Comparison of ENCODE assay signal across 8 mouse cellular contexts in genomic region chr5:142816811-142817523, GRCm38 (mm10). TPM values are rescaled to one million over a fixed set of nuclear protein-coding genes. Genes with fewer than 3 reads are reported as not detected.
DNase-seq lines count a peak whose midpoint lies in the region; ATAC-seq and TF ChIP-seq lines count a peak whose summit lies in the region.

No protein-coding gene starts in this region.

- no peaks in the 10 kb centered on the region for H3K36me3 ChIP-seq in CH12.LX (replicated peaks in 1 of 2; ENCODE audit: control insufficient read depth in 1 of 2, insufficient read depth in 1 of 2, low read length in 1 of 2)
- H3K36me3 ChIP-seq in forebrain, embryonic 15.5 days, result no peaks in the 10 kb centered on the region
- no peaks in the 10 kb centered on the region for H3K36me3 ChIP-seq in lung, embryonic 16.5 days (ENCODE audit: control insufficient read depth, insufficient read depth, low read length)

- in situ Hi-C loops in CH12.LX (cut with MboI; ENCODE audit: low pct_ligation_motif_present, low pct_unique_long_range_greater_than_20kb, low sequenced_read_pairs), result loop anchor here (10.0 kb wide), 1 partner anchor 52 kb away; no protein-coding TSS in a partner anchor

- peak overlapping the region; percentile 65; the same call in 1 of the 2 replicates for H3K4me2 ChIP-seq in CH12.LX (ENCODE audit: insufficient read depth, low read depth, poor library complexity, severe bottlenecking)
- peak overlapping the region; percentile 95 for H3K4me2 ChIP-seq in forebrain, embryonic 15.5 days (replicated peaks)
- peak overlapping the region; percentile 59 for H3K4me2 ChIP-seq in lung, embryonic 16.5 days (ENCODE audit: low read depth, low read length)

- no peak for ATAC-seq in forebrain, embryonic 15.5 days (replicated peaks)
- ATAC-seq in lung, embryonic 16.5 days (ENCODE audit: low read depth), result no peak

- H3K4me3 ChIP-seq in CH12.LX (replicated peaks in 1 of 3; ENCODE audit: low read depth in 2 of 3, low read length in 2 of 3, poor library complexity in 1 of 3), result peak overlapping the region; percentile 57 to 78 (median 63)
- H3K4me3 ChIP-seq in forebrain, embryonic 15.5 days, result peak overlapping the region; percentile 87
- peak overlapping the region; percentile 93 for H3K4me3 ChIP-seq in lung, embryonic 16.5 days (ENCODE audit: low read length)

- no peak for TF ChIP-seq POLR2A in CH12.LX (IDR thresholded peaks at IDR 0.05; ENCODE audit: low read depth, low read length)

- TF ChIP-seq CTCF in CH12.LX (conservative IDR thresholded peaks at IDR 0.05 in 1 of 2, IDR thresholded peaks at IDR 0.05 in 1 of 2; ENCODE audit: low read depth in 2 of 2, low read length in 2 of 2), result no peak

- under 1% methylated on average over 70 of the region's 71 CpGs for WGBS in forebrain, embryonic 15.5 days
- under 1% methylated on average over 67 of the region's 71 CpGs for WGBS in lung, embryonic 16.5 days

- dilution Hi-C loops in CH12.LX (cut with MboI; ENCODE audit: extremely low pct_ligation_motif_present, extremely low pct_unique_long_range_greater_than_20kb, low sequenced_read_pairs), result no loop called here

- H3K9ac ChIP-seq in CH12.LX (ENCODE audit: insufficient read depth, low read depth), result peak overlapping the region; percentile 47
- H3K9ac ChIP-seq in forebrain, embryonic 15.5 days (replicated peaks), result peak overlapping the region; percentile 100
- peak overlapping the region; percentile 100 for H3K9ac ChIP-seq in lung, embryonic 16.5 days (ENCODE audit: low read length)

- H3K27me3 ChIP-seq in CH12.LX (replicated peaks), result peaks cover 70% of the 10 kb centered on the region
- no peaks in the 10 kb centered on the region for H3K27me3 ChIP-seq in forebrain, embryonic 15.5 days
- H3K27me3 ChIP-seq in lung, embryonic 16.5 days (ENCODE audit: control insufficient read depth, insufficient read depth, low read depth, low read length), result no peaks in the 10 kb centered on the region

- peaks cover 19% of the 10 kb centered on the region for H3K9me3 ChIP-seq in CH12.LX (replicated peaks; ENCODE audit: low read length)
- no peaks in the 10 kb centered on the region for H3K9me3 ChIP-seq in forebrain, embryonic 15.5 days
- no peaks in the 10 kb centered on the region for H3K9me3 ChIP-seq in lung, embryonic 16.5 days (ENCODE audit: control insufficient read depth, low read length)

- peak overlapping the region; percentile 37; the same call in 1 of the 2 replicates for H3K27ac ChIP-seq in CH12.LX (ENCODE audit: insufficient read depth, low read depth)
- H3K27ac ChIP-seq in forebrain, embryonic 15.5 days (replicated peaks), result peak overlapping the region; percentile 100
- H3K27ac ChIP-seq in lung, embryonic 16.5 days (ENCODE audit: low read length), result peak overlapping the region; percentile 100

- DNase-seq in CH12.LX (ENCODE audit: extremely low read depth), result peak; percentile 35
- peak; percentile 66 to 74 for DNase-seq in adrenal gland, postnatal 36 days
- DNase-seq in heart, postnatal 4 days, result peak; percentile 76
- DNase-seq in layer of hippocampus, adult 8-10 months (ENCODE audit: low spot score in 2 of 2), result peak; percentile 63 to 76
- DNase-seq in right cerebral cortex, adult 2 months (ENCODE audit: low spot score in 2 of 2), result peak; percentile 70 to 71
- DNase-seq in yolk sac, embryonic 10.5 days (ENCODE audit: low spot score), result peak; percentile 77

- TF ChIP-seq RAD21 in CH12.LX (IDR thresholded peaks at IDR 0.05; ENCODE audit: low read depth, low read length), result no peak; the same call in 1 of the 2 replicates

- H3K79me2 ChIP-seq in CH12.LX (replicated peaks; ENCODE audit: control insufficient read depth, extremely low read depth, insufficient read depth, poor library complexity, severe bottlenecking), result no peaks in the 10 kb centered on the region

- TF ChIP-seq EP300 in CH12.LX (IDR thresholded peaks at IDR 0.05; ENCODE audit: low read length), result no peak

- no peaks in the 10 kb centered on the region; a peak in 1 of 4 replicates for H3K4me1 ChIP-seq in CH12.LX (ENCODE audit: control insufficient read depth in 1 of 2, insufficient read depth in 2 of 2)
- H3K4me1 ChIP-seq in forebrain, embryonic 15.5 days, result peaks cover 15% of the 10 kb centered on the region
- H3K4me1 ChIP-seq in lung, embryonic 16.5 days (replicated peaks; ENCODE audit: control insufficient read depth, insufficient read depth, low read length), result peaks cover 16% of the 10 kb centered on the region

TF ChIP-seq in CH12.LX, 34 proteins besides CTCF, POLR2A, EP300 and RAD21:
- TF ChIP-seq GABPA (IDR thresholded peaks at IDR 0.05; ENCODE audit: insufficient replicate concordance, low read depth, low read length) (no peak), IRF4 (IDR thresholded peaks at IDR 0.05; ENCODE audit: low read depth, low read length) (0 out of 2 replicates have a peak, but pooled peaks have one; percentile 30), MXI1 (IDR thresholded peaks at IDR 0.05; ENCODE audit: low read depth, low read length) (no peak), MAX (IDR thresholded peaks at IDR 0.05; ENCODE audit: low read length) (no peak), SIN3A (IDR thresholded peaks at IDR 0.05; ENCODE audit: low read length) (0 out of 2 replicates have a peak, but pooled peaks have one; percentile 19), ELF1 (IDR thresholded peaks at IDR 0.05; ENCODE audit: low read depth, low read length) (no peak), CHD1 (IDR thresholded peaks at IDR 0.05; ENCODE audit: low read depth, low read length) (no peak), UBTF (IDR thresholded peaks at IDR 0.05; ENCODE audit: low read depth, low read length) (peak; percentile 76), ZKSCAN1 (IDR thresholded peaks at IDR 0.05; ENCODE audit: borderline replicate concordance, low read depth, low read length) (no peak), CHD2 (IDR thresholded peaks at IDR 0.05; ENCODE audit: low read length) (no peak), BHLHE40 (IDR thresholded peaks at IDR 0.05; ENCODE audit: low read depth, low read length) (no peak), PAX5 (IDR thresholded peaks at IDR 0.05; ENCODE audit: low read length) (no peak), USF2 (conservative IDR thresholded peaks at IDR 0.05; ENCODE audit: low read depth, low read length) (no peak), ZNF384 (IDR thresholded peaks at IDR 0.05; ENCODE audit: low read depth, low read length) (no peak)

RNA-seq across cellular contexts. Expression of gene Tnrc18, which starts 0.5 kb away (rescaled TPM):
- 5.2 and 5.4 TPM in 2 replicates for total RNA-seq in CH12.LX (2012; rRNA removed)
- 0.71 and 0.80 TPM in 2 replicates for total RNA-seq in CH12.LX (2014; rRNA removed)
- polyA plus RNA-seq in CH12.LX (2012; ENCODE audit: insufficient read length, low read depth), result 7.7 and 8.0 TPM in 2 replicates
- 10 to 100 TPM; 79.8 to 81.9 TPM for total RNA-seq in adrenal gland, postnatal 36 days (2021)
- polyA plus RNA-seq in forebrain, embryonic 15.5 days (2015; fragmentation: Nextera tagmentation; extraction: Ambion mirVana), result 45.9 and 48.3 TPM in 2 replicates
- 100 to 1,000 TPM; 113 TPM for total RNA-seq in heart, postnatal 4 days (2021)
- 100 to 1,000 TPM; 131 to 153 (median 136) TPM for total RNA-seq in layer of hippocampus, adult 8-10 months (2022)
- polyA plus RNA-seq in lung, embryonic 16.5 days (2015; fragmentation: Nextera tagmentation; extraction: Ambion mirVana), result 17.3 and 18.2 TPM in 2 replicates

Comparison
In these comparisons a context has a peak if more than half of its experiments do, and no peak if none do; other contexts are left out.
1. H3K27ac ChIP-seq: peak in every context shown above with its lines; median percentile 100 in forebrain, embryonic 15.5 days; 100 in lung, embryonic 16.5 days; 37 in CH12.LX.
2. H3K9ac ChIP-seq: peak in every context shown above with its lines; median percentile 100 in forebrain, embryonic 15.5 days; 100 in lung, embryonic 16.5 days; 47 in CH12.LX.
3. RNA of gene Tnrc18, which starts 0.5 kb away (total RNA-seq): 131 to 153 TPM in layer of hippocampus, adult 8-10 months, 113 TPM in heart, postnatal 4 days and 79.8 to 81.9 TPM in adrenal gland, postnatal 36 days; 0.71 to 5.4 TPM in CH12.LX; every median in the first group is over 10 times any median in the second.
4. Peak in every context shown above with its lines, with median percentiles within 50 percentile points of each other: DNase-seq, H3K4me2 ChIP-seq and H3K4me3 ChIP-seq.